Mouse (Mus musculus): ENCODE data around the gene Hoxb9.

Hoxb9 gene

GRCm38 (mm10) chr11:96313806-96314428 is 42.7 kb downstream of the Hoxb9 start:
- no peak for DNase-seq (ENCODE audit: low spot score in 2 of 2)

GRCm38 (mm10) chr11:96314671-96315343 is 43.5 kb downstream of the Hoxb9 start:
- peak in 1 of 2 experiments; percentile 7 for DNase-seq (ENCODE audit: low spot score in 2 of 2)

DNA sequence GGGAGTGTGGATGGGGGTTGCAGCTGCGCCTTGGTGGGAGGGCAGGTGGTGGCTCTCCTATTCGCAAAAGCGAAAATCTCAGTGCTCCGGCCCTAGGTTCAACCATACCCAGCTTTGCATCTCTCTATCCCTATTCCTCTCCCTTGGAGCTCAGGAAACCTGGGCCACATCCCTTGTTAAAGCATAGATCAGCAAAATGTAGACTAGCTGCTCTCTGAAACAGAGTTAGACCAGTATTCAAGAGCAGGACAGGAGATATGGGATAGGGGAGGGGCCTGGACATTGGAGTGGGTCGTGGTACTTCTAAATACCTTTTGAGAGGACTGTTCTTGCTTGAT is 44.1 kb downstream of the Hoxb9 start:
- DNase-seq (ENCODE audit: low spot score in 2 of 2), result no peak

- no peak for DNase-seq (ENCODE audit: low spot score in 2 of 2)
These were observed 45.7 kb downstream of the Hoxb9 start for GRCm38 (mm10) chr11:96316696-96317607.

DNA sequence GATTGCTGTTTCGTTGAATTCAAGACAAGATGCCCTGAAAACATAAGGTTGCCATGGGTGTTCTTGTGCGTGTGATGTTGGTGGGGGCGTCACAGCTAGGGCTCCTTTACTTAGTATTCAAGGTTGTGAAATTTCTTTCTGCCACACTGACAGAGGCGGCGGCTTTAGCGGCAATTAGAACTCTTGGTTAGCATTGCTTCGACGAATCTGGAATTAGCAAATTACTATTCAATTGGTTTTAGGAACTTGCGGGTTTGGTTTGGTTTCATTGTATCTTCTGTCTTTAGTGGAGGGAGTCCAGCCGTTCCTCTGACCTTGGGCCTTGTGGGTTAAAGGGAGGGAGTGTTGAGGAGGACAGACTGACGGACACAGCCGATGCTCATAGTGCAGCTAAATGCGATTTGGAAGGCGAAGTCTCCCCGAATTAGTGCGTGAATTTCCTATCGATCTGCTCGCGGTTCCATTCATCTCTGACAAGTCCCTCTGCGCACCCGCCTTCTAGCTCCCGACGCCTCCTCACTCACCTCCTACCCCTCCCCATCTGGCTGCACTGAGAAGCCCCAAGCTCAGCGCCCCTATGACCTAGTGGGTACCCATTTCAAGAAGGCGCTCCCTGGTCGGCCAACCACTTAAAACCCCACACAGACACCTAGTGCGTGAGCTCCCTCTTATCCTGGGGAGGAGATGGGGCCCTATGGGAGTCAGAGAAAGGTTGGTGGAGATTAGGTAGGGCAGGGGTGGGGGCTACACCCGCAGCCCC is 46.5 kb downstream of the Hoxb9 start, which contains the start of gene Hoxb4:
Hoxb4 (plus strand) TSS at position 660 of the 760 bp plus-strand sequence.
- no peak for DNase-seq (ENCODE audit: low spot score in 2 of 2)

DNA sequence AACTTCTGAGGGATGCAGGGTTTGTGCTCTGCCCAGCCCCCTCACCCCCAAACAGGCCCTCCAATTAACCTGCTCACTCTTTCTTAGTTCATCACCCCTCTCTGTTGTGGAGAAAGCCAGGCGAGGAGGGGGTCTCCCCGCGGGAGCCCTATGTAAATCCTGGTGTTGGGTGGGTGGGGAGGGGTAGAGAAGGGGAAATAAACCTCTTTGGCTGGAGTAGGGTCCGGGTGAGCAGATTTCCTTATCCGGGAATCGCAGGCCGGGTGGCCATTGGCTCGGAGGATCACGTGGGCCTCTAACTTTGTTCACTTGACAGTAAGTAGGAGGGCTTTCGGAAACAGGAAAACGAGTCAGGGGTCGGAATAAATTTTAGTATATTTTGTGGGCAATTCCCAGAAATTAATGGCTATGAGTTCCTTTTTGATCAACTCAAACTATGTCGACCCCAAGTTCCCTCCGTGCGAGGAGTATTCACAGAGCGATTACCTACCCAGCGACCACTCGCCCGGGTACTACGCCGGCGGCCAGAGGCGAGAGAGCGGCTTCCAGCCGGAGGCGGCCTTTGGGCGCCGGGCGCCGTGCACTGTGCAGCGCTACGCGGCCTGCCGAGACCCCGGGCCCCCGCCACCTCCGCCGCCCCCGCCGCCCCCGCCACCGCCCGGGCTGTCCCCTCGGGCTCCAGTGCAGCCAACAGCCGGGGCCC is 47.3 kb downstream of the Hoxb9 start:
- DNase-seq (ENCODE audit: low spot score in 2 of 2), result peak; percentile 73 to 76

- no peak for DNase-seq (ENCODE audit: low spot score in 2 of 2)
These were observed 48.0 kb downstream of the Hoxb9 start for GRCm38 (mm10) chr11:96319071-96319902.

DNA sequence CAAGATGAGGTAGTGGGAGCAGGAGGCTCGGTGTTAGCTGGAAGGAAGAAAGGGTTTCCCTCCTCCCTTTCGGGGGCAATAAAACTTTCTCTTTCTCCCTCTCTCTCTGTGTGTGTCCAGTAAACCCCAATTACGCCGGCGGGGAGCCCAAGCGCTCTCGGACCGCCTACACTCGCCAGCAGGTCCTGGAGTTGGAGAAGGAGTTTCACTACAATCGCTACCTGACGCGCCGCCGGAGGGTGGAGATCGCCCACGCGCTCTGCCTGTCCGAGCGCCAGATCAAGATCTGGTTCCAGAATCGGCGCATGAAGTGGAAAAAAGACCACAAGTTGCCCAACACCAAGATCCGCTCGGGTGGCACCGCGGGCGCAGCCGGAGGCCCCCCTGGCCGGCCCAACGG is 48.7 kb downstream of the Hoxb9 start:
- DNase-seq (ENCODE audit: low spot score in 2 of 2), result no peak

DNA sequence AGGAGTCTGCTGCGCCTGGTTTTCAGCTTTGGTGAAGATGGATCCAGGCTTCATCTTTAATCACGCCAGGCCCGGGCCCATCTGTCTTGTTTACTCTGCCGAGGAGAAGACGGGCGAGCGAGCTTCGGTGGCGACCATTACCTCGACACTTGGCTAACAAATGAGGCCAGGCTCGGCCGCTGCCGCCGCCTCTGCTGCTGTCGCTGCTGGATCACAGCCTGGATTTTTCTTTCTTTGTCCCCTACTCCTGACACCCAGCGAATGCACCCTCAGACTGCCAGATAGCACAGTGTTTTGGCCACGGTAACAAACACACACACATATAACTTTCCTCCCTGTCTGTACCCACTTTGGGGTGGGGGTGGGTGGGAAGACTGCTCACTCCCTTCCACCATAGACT is 49.4 kb downstream of the Hoxb9 start:
- DNase-seq (ENCODE audit: low spot score in 2 of 2), result no peak

GRCm38 (mm10) chr11:96321846-96322245 is 50.6 kb downstream of the Hoxb9 start:
- no peak for DNase-seq (ENCODE audit: low spot score in 2 of 2)

GRCm38 (mm10) chr11:96322738-96323137 is 51.5 kb downstream of the Hoxb9 start:
- no peak for DNase-seq (ENCODE audit: low spot score in 2 of 2)

DNA sequence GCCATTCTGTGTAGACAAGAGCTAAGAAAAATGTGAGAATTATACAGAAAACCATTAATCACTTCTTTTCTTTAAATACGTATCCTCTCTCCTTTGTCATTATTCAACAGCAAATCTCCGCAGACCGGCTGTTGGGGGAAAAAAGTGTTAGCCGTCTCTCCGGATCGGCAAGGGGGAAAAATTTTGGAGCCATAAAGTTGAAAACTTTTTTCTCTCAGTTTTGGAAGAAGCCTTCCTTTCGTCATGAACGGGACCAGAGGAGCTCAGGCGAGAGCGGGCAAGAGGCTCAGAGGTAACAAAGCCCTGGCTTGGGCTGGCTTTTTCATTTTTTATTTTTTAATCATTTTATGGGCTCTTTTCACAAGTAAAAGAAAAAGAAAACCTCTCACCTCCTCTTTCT is 51.9 kb downstream of the Hoxb9 start, which contains the start of gene Hoxb3:
Hoxb3 (plus strand) TSS at position 173 of the 400 bp plus-strand sequence.
- DNase-seq (ENCODE audit: low spot score in 2 of 2), result no peak

GRCm38 (mm10) chr11:96324125-96324524 is 52.9 kb downstream of the Hoxb9 start:
- no peak for DNase-seq (ENCODE audit: low spot score in 2 of 2)

DNA sequence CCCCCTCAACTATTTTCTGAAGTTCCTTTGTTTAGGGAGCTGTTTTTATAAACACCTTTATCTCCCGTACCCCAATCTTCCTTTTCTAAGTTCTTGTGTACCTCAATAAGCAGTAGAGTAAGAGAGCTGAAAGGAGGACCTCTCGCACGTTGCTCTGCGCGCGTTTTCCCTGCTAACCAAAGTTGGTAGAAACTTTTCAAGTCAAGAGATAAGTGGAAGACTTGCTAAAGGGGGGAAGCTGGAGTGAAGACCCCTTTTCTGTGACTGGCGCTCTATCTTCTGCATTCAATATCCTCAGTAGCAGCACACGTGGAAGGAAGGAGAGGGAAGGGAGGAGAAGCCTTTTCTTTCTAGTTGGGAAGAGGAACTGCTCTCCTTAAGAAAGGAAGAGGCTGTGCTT is 53.7 kb downstream of the Hoxb9 start:
- DNase-seq (ENCODE audit: low spot score in 2 of 2), result no peak

DNA sequence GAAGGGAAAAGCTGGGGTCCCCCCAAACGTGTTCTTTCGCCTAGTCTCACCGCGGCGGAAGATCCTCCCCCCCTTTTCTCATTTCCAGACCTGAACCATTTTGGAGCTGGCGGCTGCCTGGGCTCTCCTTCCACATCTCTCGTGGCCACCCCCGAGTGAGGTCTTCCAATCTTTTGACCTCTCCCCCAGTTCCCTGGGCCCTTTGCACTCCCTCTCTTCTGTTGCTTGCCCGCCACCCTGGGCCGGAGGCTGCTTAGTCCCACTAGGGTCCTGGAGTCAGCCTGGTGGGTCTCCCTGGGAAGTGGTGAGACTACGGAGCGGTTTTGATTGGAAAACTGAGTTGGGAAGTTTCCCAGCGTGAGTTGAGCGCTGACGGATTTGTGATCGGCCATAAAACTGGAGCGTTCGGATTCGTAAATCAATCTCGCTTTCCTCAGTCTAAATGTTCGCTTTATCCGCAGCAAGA is 54.5 kb downstream of the Hoxb9 start:
- no peak for DNase-seq (ENCODE audit: low spot score in 2 of 2)

Data from spleen, postnatal 36 days (tissue).